Mouse (Mus musculus): ENCODE measurements at regions not wholly inside any gene's neighbourhood (a gene's known extent, or its start where the extent isn't known, plus 50 kb on each side); places are given as distances from the start of the nearest gene placed in this dataset.
A peak's percentile ranks its signal among the peaks of the same experiment; 100 is the strongest.

DNA sequence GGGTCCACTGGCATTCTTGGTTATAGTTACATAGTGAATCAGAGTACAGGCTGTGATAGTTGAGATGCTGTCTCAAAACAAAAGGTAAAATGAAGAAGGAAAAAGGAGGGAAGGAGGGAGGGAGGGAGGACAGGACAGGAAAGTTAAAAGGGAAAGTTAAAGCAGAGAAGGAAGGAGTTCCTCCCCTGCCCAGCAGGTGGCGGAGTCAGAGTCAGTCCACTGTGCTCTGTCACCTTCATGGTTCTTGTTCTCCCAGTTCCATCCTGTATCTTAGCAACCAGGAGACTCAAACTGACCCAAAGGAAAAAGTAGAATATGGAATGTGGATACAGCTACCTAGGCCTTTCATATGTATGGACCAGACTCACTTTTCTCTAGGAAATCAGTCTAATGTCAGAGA, 288.3 kb downstream of the Pdcd6ip start:
- TF ChIP-seq CTCF (IDR thresholded peaks at IDR 0.05; ENCODE audit: borderline replicate concordance, extremely low read depth, insufficient read depth, insufficient read length) (peak; percentile 47; the same call in 1 of the 2 replicates), POLR2A (IDR thresholded peaks at IDR 0.05; ENCODE audit: borderline replicate concordance, extremely low read depth, insufficient read depth, insufficient read length, poor library complexity, severe bottlenecking) (no peak)
